Mouse (Mus musculus) heart, postnatal 0 days (tissue): ENCODE results near the gene Slc39a13. TPM values are rescaled to one million over a fixed set of nuclear protein-coding genes. Genes with fewer than 3 reads are reported as not detected.

Experiments
- ATAC-seq: fragments of 200-750 bp; cut with Nextera tagmentation; 2 replicates; pipeline ENCODE4 v1.8.0; 2017; ENCODE audit warnings: low read depth, moderate number of reproducible peaks, moderate library complexity; ENCODE audit not compliant: insufficient read depth
- DNase-seq: peaks from one replicate; pipeline ENCODE4 v3.0.0-alpha.2; 2016; ENCODE audit warnings: low spot score
- H3K27ac ChIP-seq: fragments of 300-500 bp; sonication (generic); 2 replicates; pipeline ENCODE4 v1.5.1; 2014; ENCODE audit warnings: low read depth, mild to moderate bottlenecking
- H3K27me3 ChIP-seq: fragments of 300-500 bp; sonication (generic); 2 replicates; pipeline ENCODE4 v1.6.1; 2014; ENCODE audit warnings: low read length, mixed read lengths; ENCODE audit not compliant: control insufficient read depth, insufficient read depth
- H3K36me3 ChIP-seq: fragments of 300-500 bp; sonication (generic); replicated peaks from 2 replicates; pipeline ENCODE4 v1.6.1; 2014; ENCODE audit warnings: low read length, mixed read lengths; ENCODE audit not compliant: control insufficient read depth, insufficient read depth
- H3K4me1 ChIP-seq: fragments of 300-500 bp; sonication (generic); 2 replicates; pipeline ENCODE4 v1.6.1; 2014; ENCODE audit warnings: antibody characterized with exemption; ENCODE audit not compliant: control insufficient read depth, insufficient read depth
- H3K4me2 ChIP-seq: fragments of 300-500 bp; sonication (generic); 2 replicates; pipeline ENCODE4 v1.6.1; 2014; ENCODE audit warnings: low read depth, mild to moderate bottlenecking, low read length, moderate library complexity
- H3K4me3 ChIP-seq: fragments of 300-500 bp; sonication (generic); 2 replicates; pipeline ENCODE4 v1.5.1; 2014; ENCODE audit warnings: low read depth, low read length
- H3K9ac ChIP-seq: fragments of 300-500 bp; sonication (generic); replicated peaks from 2 replicates; pipeline ENCODE4 v1.6.1; 2014; ENCODE audit warnings: low read depth, low read length, mixed read lengths
- H3K9me3 ChIP-seq: fragments of 300-500 bp; sonication (generic); replicated peaks from 2 replicates; pipeline ENCODE4 v1.6.1; 2016; ENCODE audit warnings: low read length; ENCODE audit not compliant: control insufficient read depth
- CTCF ChIP-seq: IDR thresholded peaks from 2 replicates; pipeline ENCODE4 v1.5.1; 2016; ENCODE audit warnings: antibody characterized with exemption, control low read depth, low read depth
- EP300 ChIP-seq: IDR thresholded peaks from 2 replicates; pipeline ENCODE4 v1.6.1; 2016; ENCODE audit warnings: antibody characterized with exemption, low read depth
- WGBS: fragments of 180-500 bp; shearing (Covaris S2); extraction: QIAGEN DNeasy Blood & Tissue Kit; methylation state at CpG from one replicate; pipeline ENCODE4 v1.1.7; 2014; 5-methylcytosine and 5-hydroxymethylcytosine counted together
- polyA plus RNA-seq: library from polyadenylated mRNA; unstranded; fragments of >200 nt; fragmentation: Nextera tagmentation; extraction: Ambion mirVana; gene quantifications from 2 replicates; pipeline ENCODE4 v1.2.1, GENCODE M21; 2015
- total RNA-seq: library from RNA; depleted of rRNA; stranded (reverse); fragments of >200 nt; gene quantifications from 2 replicates; pipeline ENCODE4 v1.2.3, GENCODE M21; 2014; ENCODE audit warnings: low replicate concordance

Gene Slc39a13
- total and polyA plus RNA-seq, 2 experiments from 2014 or later = 37.9 to 105 TPM

GRCm38 (mm10) chr2:91068872-91069165, 1.4 kb downstream of the Slc39a13 start:
- DNase-seq = no peak
- WGBS = 39% methylated on average over 6 of the region's 6 CpGs
- TF ChIP-seq CTCF (no peak), EP300 (no peak)
- H3K4me1 ChIP-seq = peaks cover 30% of the 10 kb centered on the region
- H3K9ac ChIP-seq = peak overlapping the region; percentile 81; the same call in 1 of the 2 replicates
- peak overlapping the region; percentile 94 for H3K27ac ChIP-seq
- H3K9me3 ChIP-seq = no peaks in the 10 kb centered on the region
- peaks cover 15% of the 10 kb centered on the region for H3K36me3 ChIP-seq
- H3K4me2 ChIP-seq = peak overlapping the region; percentile 77
- H3K27me3 ChIP-seq = no peaks in the 10 kb centered on the region
- H3K4me3 ChIP-seq = peak overlapping the region; percentile 80
- no peak for ATAC-seq

- no peak for ATAC-seq
- H3K27me3 ChIP-seq = no peaks in the 10 kb centered on the region
- DNase-seq = no peak
- H3K4me3 ChIP-seq = peak overlapping the region; percentile 80
- no peak for TF ChIP-seq CTCF
- no peak for TF ChIP-seq EP300
- peak overlapping the region; percentile 81; the same call in 1 of the 2 replicates for H3K9ac ChIP-seq
- no peaks in the 10 kb centered on the region for H3K9me3 ChIP-seq
- H3K4me1 ChIP-seq = peaks cover 30% of the 10 kb centered on the region
- WGBS = 60% methylated on average over 13 of the region's 13 CpGs
- peaks cover 20% of the 10 kb centered on the region for H3K36me3 ChIP-seq
- peak overlapping the region; percentile 77 for H3K4me2 ChIP-seq
- peak overlapping the region; percentile 94; the same call in 1 of the 2 replicates for H3K27ac ChIP-seq
These were observed 1.9 kb downstream of the Slc39a13 start for GRCm38 (mm10) chr2:91068162-91068871.

- WGBS = 52% methylated on average over 3 of the region's 3 CpGs
- DNase-seq (peak; percentile 79), ATAC-seq (peak; percentile 55)
- TF ChIP-seq EP300 (0 out of 2 replicates have a peak, but pooled peaks have one; percentile 60), CTCF (peak; percentile 30)
- no peak overlapping the region for H3K4me3 ChIP-seq
- peaks cover 30% of the 10 kb centered on the region for H3K4me1 ChIP-seq
- H3K9ac ChIP-seq = no peak overlapping the region
- peak overlapping the region; percentile 43 for H3K27ac ChIP-seq
- no peak overlapping the region for H3K4me2 ChIP-seq
- no peaks in the 10 kb centered on the region for H3K9me3 ChIP-seq
- H3K36me3 ChIP-seq = peaks cover 32% of the 10 kb centered on the region
- H3K27me3 ChIP-seq = no peaks in the 10 kb centered on the region
These were observed 3.8 kb downstream of the Slc39a13 start for GRCm38 (mm10) chr2:91066455-91066854.

- Histone ChIP-seq H3K4me3 (no peak overlapping the region), H3K27me3 (no peaks in the 10 kb centered on the region), H3K9me3 (no peaks in the 10 kb centered on the region), H3K4me1 (peaks cover 29% of the 10 kb centered on the region), H3K27ac (peak overlapping the region; percentile 43; the same call in 1 of the 2 replicates), H3K36me3 (peaks cover 35% of the 10 kb centered on the region), H3K9ac (no peak overlapping the region), H3K4me2 (no peak overlapping the region)
- WGBS = 55% methylated on average over 3 of the region's 3 CpGs
- DNase-seq (no peak), ATAC-seq (no peak)
- TF ChIP-seq CTCF = peak; percentile 60
- no peak for TF ChIP-seq EP300
These were observed 4.7 kb downstream of the Slc39a13 start for GRCm38 (mm10) chr2:91065544-91065943.

GRCm38 (mm10) chr2:91064211-91064610, 6.0 kb downstream of the Slc39a13 start:
- Histone ChIP-seq H3K4me2 (no peak overlapping the region), H3K36me3 (peaks cover 43% of the 10 kb centered on the region), H3K9ac (no peak overlapping the region), H3K9me3 (no peaks in the 10 kb centered on the region), H3K27me3 (no peaks in the 10 kb centered on the region), H3K4me3 (no peak overlapping the region), H3K4me1 (peaks cover 25% of the 10 kb centered on the region), H3K27ac (no peak overlapping the region)
- DNase-seq (no peak), ATAC-seq (no peak)
- no peak for TF ChIP-seq CTCF
- no peak for TF ChIP-seq EP300
- WGBS = 86% methylated on average over 6 of the region's 6 CpGs
